Mouse (Mus musculus) monocyte, adult 2 months (primary cell): Measurements from ENCODE around the gene Klb.
"Not testable (repeated sequence)": the region's sequence is repeated elsewhere in the genome, so short reads cannot be mapped to it uniquely, and the experiment has no call there.

Experiments
- DNase-seq, 2 experiments: peaks; one replicate each; pipeline ENCODE4 v3.0.0; 2022; ENCODE audit warnings: low spot score in 2 of 2, low read depth in 1 of 2

The Klb gene

GRCm38 (mm10) chr5:65348168-65348567, at the start of gene Klb:
TSS of gene Klb (plus strand) at chr5:65348314.
- no peak for DNase-seq

- DNase-seq = not testable (repeated sequence)
These were observed 48.5 kb upstream of the Klb start for GRCm38 (mm10) chr5:65299623-65300022.

- DNase-seq = no peak
These were observed 48.0 kb upstream of the Klb start for GRCm38 (mm10) chr5:65300121-65300520.

- no peak for DNase-seq
These were observed 42.6 kb upstream of the Klb start for GRCm38 (mm10) chr5:65305516-65305915.

GRCm38 (mm10) chr5:65308208-65308607, 39.9 kb upstream of the Klb start:
- DNase-seq = no peak

- peak in 1 of 2 experiments; percentile 5 for DNase-seq
These were observed 39.2 kb upstream of the Klb start for GRCm38 (mm10) chr5:65308866-65309265.

- DNase-seq = no peak
These were observed 28.9 kb upstream of the Klb start for GRCm38 (mm10) chr5:65319176-65319575.

GRCm38 (mm10) chr5:65322165-65322564, 25.9 kb upstream of the Klb start:
- no peak for DNase-seq

GRCm38 (mm10) chr5:65324271-65324670, 23.8 kb upstream of the Klb start:
- no peak for DNase-seq

- DNase-seq = no peak
These were observed 23.3 kb upstream of the Klb start for GRCm38 (mm10) chr5:65324758-65325355.

- DNase-seq = peak in 1 of 2 experiments; percentile 31
These were observed 21.9 kb upstream of the Klb start for GRCm38 (mm10) chr5:65326212-65326611.

- DNase-seq = no peak
These were observed 18.1 kb upstream of the Klb start for GRCm38 (mm10) chr5:65329971-65330370.

- DNase-seq = no peak
These were observed 13.3 kb upstream of the Klb start for GRCm38 (mm10) chr5:65334788-65335187.

GRCm38 (mm10) chr5:65335298-65336074, 12.6 kb upstream of the Klb start, which contains the start of gene Rfc1:
TSS of gene Rfc1 (minus strand) at chr5:65335670.
- peak; percentile 67 to 80 for DNase-seq

- no peak for DNase-seq
These were observed 12.1 kb upstream of the Klb start for GRCm38 (mm10) chr5:65336075-65336355.

GRCm38 (mm10) chr5:65338394-65338793, 9.7 kb upstream of the Klb start:
- no peak for DNase-seq

GRCm38 (mm10) chr5:65340167-65340566, 7.9 kb upstream of the Klb start:
- DNase-seq = no peak

GRCm38 (mm10) chr5:65350508-65350907, 2.4 kb downstream of the Klb start:
- no peak for DNase-seq

- no peak for DNase-seq
These were observed 6.0 kb downstream of the Klb start for GRCm38 (mm10) chr5:65354097-65354496.

GRCm38 (mm10) chr5:65354985-65355384, 6.9 kb downstream of the Klb start:
- no peak for DNase-seq

GRCm38 (mm10) chr5:65356851-65357250, 8.7 kb downstream of the Klb start:
- DNase-seq = peak in 1 of 2 experiments; percentile 21

- DNase-seq = no peak
These were observed 9.7 kb downstream of the Klb start for GRCm38 (mm10) chr5:65357771-65358170.

GRCm38 (mm10) chr5:65367837-65368236, 19.7 kb downstream of the Klb start:
- DNase-seq = no peak
